ENCODE assay signal across 22 mouse cellular contexts in genomic region chr9:117178366-117178765, GRCm38 (mm10).
DNase-seq lines count a peak whose midpoint lies in the region; ATAC-seq and TF ChIP-seq lines count a peak whose summit lies in the region.
"Had no signal": no experiment of that assay in that cellular context is flagged by ENCODE, and none has a peak within 500 bp of the region (broad histone marks: within the 10 kb centered on the region; RNA-seq: fewer than 3 reads in every experiment).

No protein-coding gene starts in this region.

- no peaks in the 10 kb centered on the region for H3K9me3 ChIP-seq in lung, postnatal 0 days (ENCODE audit: low read length)
- H3K9me3 ChIP-seq: embryonic facial prominence, embryonic 13.5 days; forebrain, embryonic 13.5 days; heart, embryonic 15.5 days; hindbrain, embryonic 13.5 days had no signal

- no peak overlapping the region for H3K4me2 ChIP-seq in lung, postnatal 0 days (replicated peaks; ENCODE audit: low read depth, low read length)
- H3K4me2 ChIP-seq: embryonic facial prominence, embryonic 13.5 days; forebrain, embryonic 13.5 days; heart, embryonic 15.5 days; hindbrain, embryonic 13.5 days had no signal

- CTCF ChIA-PET in Patski (lab: Charles Lee): no interaction called here

- ATAC-seq in lung, postnatal 0 days: peak; percentile 80
- ATAC-seq in Patski: peak; percentile 57
- ATAC-seq: CD4-positive, CD25-positive, alpha-beta regulatory T cell, adult 4 months; forebrain, embryonic 13.5 days; forebrain, postnatal 0 days; hindbrain, postnatal 0 days had no signal

- TF ChIP-seq EP300 in lung, postnatal 0 days (IDR thresholded peaks at IDR 0.05): peak; percentile 98

- peaks cover 8% of the 10 kb centered on the region; the same call in 1 of the 2 replicates for H3K4me1 ChIP-seq in lung, postnatal 0 days (ENCODE audit: insufficient read depth, low read depth, low read length)

- peak; percentile 43 to 45 for DNase-seq in heart, postnatal 10 days
- no peak for DNase-seq in heart, postnatal 4 days
- DNase-seq in lung, postnatal 0 days (ENCODE audit: low spot score): peak; percentile 62
- no peak for DNase-seq in lung, postnatal 10 days
- peak; percentile 38 for DNase-seq in Muller cell, postnatal 12 days (ENCODE audit: inconsistent ontology term)
- no peak for DNase-seq in Patski (ENCODE audit: low read depth, low spot score)
- DNase-seq in left cerebral cortex, postnatal 10 days (ENCODE audit: extremely low spot score in 1 of 2, low spot score in 2 of 2): no peak
- DNase-seq: adrenal gland, adult 2 months; adrenal gland, postnatal 25 days; B cell, adult 2 months; cerebellum, adult 18-20 months; cerebellum, adult 9-11 months; cerebellum, postnatal 36 days; forebrain, postnatal 0 days; gastrocnemius, postnatal 14 days had no signal

- in situ Hi-C loops in Patski (cut with MboI; ENCODE audit: low pct_unique_long_range_greater_than_20kb): no loop called here

- no peak overlapping the region for H3K9ac ChIP-seq in lung, postnatal 0 days (replicated peaks; ENCODE audit: low read depth)
- H3K9ac ChIP-seq: embryonic facial prominence, embryonic 13.5 days; forebrain, embryonic 13.5 days; forebrain, postnatal 0 days; heart, embryonic 15.5 days; hindbrain, embryonic 13.5 days had no signal

- intact Hi-C loops in heart, postnatal 10 days (cut with DNase I): no loop called here
- intact Hi-C loops in left cerebral cortex, postnatal 10 days (cut with DNase I): no loop called here

- H3K27me3 ChIP-seq in lung, postnatal 0 days (replicated peaks; ENCODE audit: insufficient read depth, low read length): no peaks in the 10 kb centered on the region
- no peaks in the 10 kb centered on the region for H3K27me3 ChIP-seq in Patski
- H3K27me3 ChIP-seq: embryonic facial prominence, embryonic 13.5 days; forebrain, embryonic 13.5 days; heart, embryonic 15.5 days; hindbrain, embryonic 13.5 days had no signal

- WGBS in lung, postnatal 0 days: 68% methylated on average over 4 of the region's 4 CpGs

- no peak overlapping the region for H3K27ac ChIP-seq in lung, postnatal 0 days (ENCODE audit: low read length)
- H3K27ac ChIP-seq: embryonic facial prominence, embryonic 13.5 days; forebrain, embryonic 13.5 days; heart, embryonic 15.5 days; hindbrain, embryonic 13.5 days; hindbrain, postnatal 0 days had no signal

- no peak for TF ChIP-seq CTCF in lung, postnatal 0 days (IDR thresholded peaks at IDR 0.05)
- no peak for TF ChIP-seq CTCF in Patski (IDR thresholded peaks at IDR 0.05)

- no peak overlapping the region for H3K4me3 ChIP-seq in lung, postnatal 0 days (ENCODE audit: low read depth, low read length)
- H3K4me3 ChIP-seq: embryonic facial prominence, embryonic 13.5 days; forebrain, embryonic 13.5 days; heart, embryonic 15.5 days; hindbrain, embryonic 13.5 days had no signal

- POLR2A ChIA-PET in Patski (lab: Charles Lee): no interaction called here

- no peaks in the 10 kb centered on the region for H3K36me3 ChIP-seq in lung, postnatal 0 days (ENCODE audit: insufficient read depth, low read length)
- H3K36me3 ChIP-seq: embryonic facial prominence, embryonic 13.5 days; G1E; heart, embryonic 15.5 days; hindbrain, embryonic 13.5 days had no signal

Comparison
In these comparisons a context has a peak if more than half of its experiments do, and no peak if none do; other contexts are left out.
1. DNase-seq: peak in heart, postnatal 10 days (2 of 2), lung, postnatal 0 days (single experiment) and Muller cell, postnatal 12 days (single experiment); none in heart, postnatal 4 days (single experiment), lung, postnatal 10 days (single experiment), Patski (single experiment) and left cerebral cortex, postnatal 10 days (0 of 2).